Mouse (Mus musculus) bone marrow macrophage, adult 2 months (primary cell): ENCODE measurements around the gene Kif27.

Experiments
- CTCF ChIP-seq: IDR thresholded peaks from 2 replicates; pipeline ENCODE4 v1.5.1; 2012; ENCODE audit warnings: low read depth, mild to moderate bottlenecking, low read length, moderate library complexity
- POLR2A ChIP-seq: IDR thresholded peaks from 2 replicates; pipeline ENCODE4 v1.6.1; 2012; ENCODE audit warnings: mild to moderate bottlenecking, low read depth, low read length, borderline replicate concordance

- TF ChIP-seq POLR2A (no peak), CTCF (no peak)
These were observed 63.3 kb downstream of the Kif27 start for GRCm38 (mm10) chr13:58295582-58295981.
